Mouse (Mus musculus) embryonic facial prominence, embryonic 10.5 days (tissue): ENCODE measurements at regions not wholly inside any gene's neighbourhood (a gene's known extent, or its start where the extent isn't known, plus 50 kb on each side); places are given as distances from the start of the nearest gene placed in this dataset.
A peak's percentile ranks its signal among the peaks of the same experiment; 100 is the strongest.

Experiments used
- DNase-seq: peaks from one replicate; pipeline ENCODE4 v3.0.0-alpha.2; 2017; ENCODE audit warnings: low spot score
- H3K27ac ChIP-seq: fragments of 300-500 bp; sonication (generic); replicated peaks from 2 replicates; pipeline ENCODE4 v1.5.1; 2016; ENCODE audit warnings: mild to moderate bottlenecking
- H3K27me3 ChIP-seq: fragments of 300-500 bp; sonication (generic); replicated peaks from 2 replicates; pipeline ENCODE4 v1.6.1; 2016; ENCODE audit warnings: low read depth, mild to moderate bottlenecking; ENCODE audit not compliant: poor library complexity, severe bottlenecking
- H3K36me3 ChIP-seq: fragments of 300-500 bp; sonication (generic); replicated peaks from 2 replicates; pipeline ENCODE4 v1.6.1; 2016; ENCODE audit warnings: mild to moderate bottlenecking, moderate library complexity
- H3K4me1 ChIP-seq: fragments of 300-500 bp; sonication (generic); 2 replicates; pipeline ENCODE4 v1.6.1; 2016
- H3K4me3 ChIP-seq: fragments of 300-500 bp; sonication (generic); 2 replicates; pipeline ENCODE4 v1.5.1; 2016; ENCODE audit warnings: mild to moderate bottlenecking, moderate library complexity
- H3K9me3 ChIP-seq: fragments of 300-500 bp; sonication (generic); 2 replicates; pipeline ENCODE4 v1.6.1; 2016; ENCODE audit warnings: mild to moderate bottlenecking
- WGBS: fragments of 180-500 bp; shearing (Covaris S2); methylation state at CpG from one replicate; pipeline ENCODE4 v1.1.7; 2016; 5-methylcytosine and 5-hydroxymethylcytosine counted together

DNA sequence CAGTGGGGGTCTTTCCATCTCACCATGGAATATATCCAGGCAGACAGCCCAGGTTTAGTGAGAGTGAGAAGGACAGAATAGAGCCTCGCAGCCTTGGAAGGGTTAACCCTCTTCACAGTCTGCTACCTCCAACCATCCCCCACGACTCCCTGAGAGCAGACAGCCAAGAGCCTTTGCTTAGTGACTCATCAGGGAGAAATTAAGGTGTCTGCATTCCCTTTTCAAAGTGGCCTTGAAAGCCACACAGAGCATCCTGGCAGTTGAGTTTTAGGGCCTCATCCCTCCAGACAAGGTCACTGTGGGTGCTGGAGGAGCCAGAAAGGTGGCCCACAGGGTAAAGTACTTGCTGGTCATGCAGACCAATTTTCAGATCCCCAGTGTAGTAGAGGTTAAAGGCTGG lies 149.9 kb upstream of the Sox11 start:
- peak; percentile 21 for DNase-seq

DNA sequence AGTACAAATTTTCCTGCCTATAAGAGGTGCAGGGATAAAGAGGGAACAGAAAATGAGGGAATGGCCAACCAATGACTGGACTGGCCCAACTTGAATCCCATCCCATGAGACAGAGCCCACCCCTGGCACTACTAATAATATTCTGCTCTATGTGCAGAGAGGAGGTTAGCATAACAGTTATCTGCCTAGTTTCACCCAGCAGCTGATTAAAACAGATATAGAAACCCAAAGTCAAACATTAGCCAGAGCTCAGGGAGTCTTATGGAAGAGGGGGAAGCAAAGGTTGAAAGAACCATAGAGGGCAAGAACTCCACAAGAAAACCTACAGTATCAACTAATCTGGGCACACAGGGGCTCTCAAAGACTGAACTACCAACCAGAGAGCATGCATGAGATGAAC lies 138.9 kb upstream of the Sox11 start:
- Histone ChIP-seq H3K4me3 (no peak overlapping the region), H3K27me3 (0 out of 2 replicates have a peak, but pooled peaks cover 6% of the 10 kb centered on the region), H3K4me1 (peaks cover 13% of the 10 kb centered on the region), H3K36me3 (no peaks in the 10 kb centered on the region), H3K9me3 (no peaks in the 10 kb centered on the region), H3K27ac (no peak overlapping the region)
- DNase-seq = no peak

More for the DNA sequence above, 149.9 kb upstream of the Sox11 start:
- Histone ChIP-seq H3K4me1 (peaks cover 49% of the 10 kb centered on the region), H3K9me3 (no peaks in the 10 kb centered on the region), H3K27ac (peak overlapping the region; percentile 51), H3K4me3 (no peak overlapping the region), H3K27me3 (no peaks in the 10 kb centered on the region), H3K36me3 (no peaks in the 10 kb centered on the region)
- 20% methylated on average over 2 of the region's 2 CpGs for WGBS

DNA sequence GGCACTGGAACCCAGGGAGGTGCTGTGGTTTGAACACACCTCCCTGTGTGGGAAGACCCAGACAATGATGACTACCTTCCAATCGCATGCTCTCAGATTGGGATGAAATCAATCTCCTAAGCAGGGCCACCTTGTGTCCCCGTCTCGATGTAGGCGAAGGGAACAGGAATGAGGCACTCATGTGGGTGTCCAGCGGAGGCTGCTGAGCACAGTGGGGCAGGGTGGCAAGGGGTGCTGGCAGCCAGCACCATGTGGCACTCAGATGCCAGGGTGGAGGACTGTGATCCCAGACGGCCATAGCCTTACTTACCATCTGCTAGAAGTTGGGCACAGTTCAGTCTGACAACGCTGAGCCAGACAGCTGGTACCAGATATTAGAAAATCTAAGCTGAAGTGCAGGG lies 137.2 kb upstream of the Sox11 start:
- Histone ChIP-seq H3K9me3 (no peaks in the 10 kb centered on the region), H3K27me3 (0 out of 2 replicates have a peak, but pooled peaks cover 6% of the 10 kb centered on the region), H3K36me3 (no peaks in the 10 kb centered on the region), H3K27ac (peak overlapping the region; percentile 65; the same call in 1 of the 2 replicates), H3K4me3 (no peak overlapping the region), H3K4me1 (peaks cover 18% of the 10 kb centered on the region)
- DNase-seq = no peak
- 90% methylated on average over 7 of the region's 7 CpGs for WGBS

DNA sequence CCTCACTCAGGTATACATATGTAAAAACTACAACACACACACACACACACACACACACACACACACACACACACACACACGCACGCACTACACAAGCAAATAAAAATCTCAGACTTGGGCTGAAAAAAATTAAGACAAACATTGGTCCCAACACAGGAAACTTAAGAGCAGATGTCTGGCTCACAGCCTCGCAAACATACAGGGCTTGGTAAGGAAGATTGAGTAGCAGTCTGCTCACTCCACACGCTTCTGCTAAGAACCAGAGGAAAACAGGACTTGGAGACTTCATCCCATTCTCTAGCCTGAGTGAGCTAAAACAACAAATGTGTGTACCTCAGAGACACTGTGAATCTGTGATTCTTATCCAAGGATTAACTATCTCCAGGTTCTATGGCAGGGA lies 132.3 kb upstream of the Sox11 start:
- H3K27ac ChIP-seq = peak overlapping the region; percentile 61
- no peak overlapping the region for H3K4me3 ChIP-seq
- H3K36me3 ChIP-seq = no peaks in the 10 kb centered on the region
- H3K4me1 ChIP-seq = peaks cover 50% of the 10 kb centered on the region
- H3K9me3 ChIP-seq = no peaks in the 10 kb centered on the region
- DNase-seq = no peak
- 0 out of 2 replicates have a peak, but pooled peaks cover 1% of the 10 kb centered on the region for H3K27me3 ChIP-seq
- WGBS = 71% methylated on average over 4 of the region's 4 CpGs

DNA sequence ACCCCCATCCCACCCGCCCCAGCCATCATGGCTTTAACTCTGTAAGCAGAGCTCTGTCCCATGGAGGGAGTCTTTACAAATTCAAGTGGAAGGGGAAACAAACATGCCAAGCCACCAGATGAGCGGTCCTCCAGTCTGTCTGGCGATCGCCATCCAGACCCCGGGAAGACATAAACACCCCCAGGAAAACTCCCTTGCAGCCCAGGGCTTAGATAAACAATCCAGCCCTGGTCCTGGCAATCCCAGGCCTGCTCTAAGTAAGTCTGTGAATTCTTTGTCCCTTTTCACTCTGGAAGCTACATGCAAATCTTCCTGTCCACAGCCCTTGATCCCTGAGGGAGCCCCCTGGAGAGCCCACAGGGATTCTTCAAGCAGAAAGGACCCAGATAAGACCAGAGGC lies 129.2 kb upstream of the Sox11 start:
- no peaks in the 10 kb centered on the region for H3K27me3 ChIP-seq
- H3K4me1 ChIP-seq = peaks cover 54% of the 10 kb centered on the region
- H3K9me3 ChIP-seq = no peaks in the 10 kb centered on the region
- H3K36me3 ChIP-seq = no peaks in the 10 kb centered on the region
- 18% methylated on average over 5 of the region's 5 CpGs for WGBS
- peak overlapping the region; percentile 78 for H3K27ac ChIP-seq
- DNase-seq = peak; percentile 45
- no peak overlapping the region for H3K4me3 ChIP-seq

DNA sequence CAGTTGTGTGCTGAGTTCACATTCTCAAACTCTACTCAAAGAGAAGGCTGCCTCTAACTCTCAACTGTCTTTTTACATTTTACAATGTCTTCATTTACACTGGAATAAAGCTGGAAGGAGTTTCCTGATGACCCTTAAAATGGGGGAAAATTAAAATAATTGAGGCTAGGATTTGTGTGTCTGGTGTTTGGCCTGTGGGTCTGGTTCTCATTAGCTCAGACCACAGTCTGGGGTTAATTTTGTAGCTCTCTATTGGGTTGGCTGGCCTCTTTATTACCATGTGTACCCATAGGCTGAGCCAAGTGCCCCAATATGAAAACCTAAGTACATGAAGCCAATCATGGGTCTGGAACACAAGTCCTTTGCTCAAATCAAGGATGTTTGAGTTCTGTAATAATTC lies 128.0 kb upstream of the Sox11 start:
- Histone ChIP-seq H3K9me3 (no peaks in the 10 kb centered on the region), H3K27ac (peak overlapping the region; percentile 73; the same call in 1 of the 2 replicates), H3K36me3 (no peaks in the 10 kb centered on the region), H3K4me3 (no peak overlapping the region), H3K27me3 (no peaks in the 10 kb centered on the region), H3K4me1 (peaks cover 62% of the 10 kb centered on the region)
- peak; percentile 60 for DNase-seq

DNA sequence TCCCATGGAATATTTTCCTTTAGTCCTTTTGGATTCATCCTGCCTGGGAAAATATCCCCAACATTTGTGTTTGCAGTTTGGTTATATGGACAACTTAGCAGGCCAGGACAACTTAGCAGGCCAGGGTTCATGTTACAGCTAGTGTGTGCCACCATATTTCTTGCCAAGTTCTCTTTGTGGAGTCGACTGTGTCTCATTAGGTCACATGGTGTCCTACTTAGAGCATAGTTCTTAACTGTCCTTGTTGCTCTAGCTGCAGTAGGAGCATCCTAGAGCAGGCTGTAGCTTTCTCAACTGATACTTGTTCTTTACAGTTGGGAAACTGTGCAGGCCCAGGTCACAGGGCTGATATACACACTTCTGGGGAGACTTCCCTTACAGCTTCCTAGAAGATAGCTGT lies 126.4 kb upstream of the Sox11 start:
- Histone ChIP-seq H3K27me3 (no peaks in the 10 kb centered on the region), H3K4me1 (peaks cover 67% of the 10 kb centered on the region), H3K36me3 (no peaks in the 10 kb centered on the region), H3K9me3 (no peaks in the 10 kb centered on the region), H3K4me3 (no peak overlapping the region), H3K27ac (0 out of 2 replicates have a peak overlapping the region, but pooled peaks have one; percentile 73)
- WGBS = 81% methylated on average over 1 of the region's 1 CpGs
- no peak for DNase-seq

DNA sequence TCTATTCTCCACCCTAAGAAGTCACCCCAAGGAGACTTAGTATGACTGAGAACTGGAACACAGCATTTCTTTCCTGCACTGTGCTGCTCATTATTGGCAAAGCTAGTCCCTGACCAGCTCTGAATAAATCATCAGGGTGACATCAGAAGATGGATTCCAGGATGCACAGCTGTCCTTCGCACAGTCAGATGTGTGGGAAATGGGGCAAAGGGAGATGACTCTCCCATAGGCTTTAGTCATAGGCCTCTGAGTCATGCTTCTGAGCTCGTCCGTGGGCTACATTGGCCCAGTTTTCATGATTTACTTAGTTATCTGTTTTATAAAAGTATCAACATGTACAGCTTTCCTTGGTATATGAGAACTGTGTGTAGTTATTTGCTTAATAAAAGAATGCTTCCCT lies 125.8 kb upstream of the Sox11 start:
- Histone ChIP-seq H3K27ac (no peak overlapping the region), H3K9me3 (no peaks in the 10 kb centered on the region), H3K4me1 (peaks cover 65% of the 10 kb centered on the region), H3K36me3 (no peaks in the 10 kb centered on the region), H3K27me3 (no peaks in the 10 kb centered on the region), H3K4me3 (no peak overlapping the region)
- 92% methylated on average over 3 of the region's 3 CpGs for WGBS
- DNase-seq = no peak

DNA sequence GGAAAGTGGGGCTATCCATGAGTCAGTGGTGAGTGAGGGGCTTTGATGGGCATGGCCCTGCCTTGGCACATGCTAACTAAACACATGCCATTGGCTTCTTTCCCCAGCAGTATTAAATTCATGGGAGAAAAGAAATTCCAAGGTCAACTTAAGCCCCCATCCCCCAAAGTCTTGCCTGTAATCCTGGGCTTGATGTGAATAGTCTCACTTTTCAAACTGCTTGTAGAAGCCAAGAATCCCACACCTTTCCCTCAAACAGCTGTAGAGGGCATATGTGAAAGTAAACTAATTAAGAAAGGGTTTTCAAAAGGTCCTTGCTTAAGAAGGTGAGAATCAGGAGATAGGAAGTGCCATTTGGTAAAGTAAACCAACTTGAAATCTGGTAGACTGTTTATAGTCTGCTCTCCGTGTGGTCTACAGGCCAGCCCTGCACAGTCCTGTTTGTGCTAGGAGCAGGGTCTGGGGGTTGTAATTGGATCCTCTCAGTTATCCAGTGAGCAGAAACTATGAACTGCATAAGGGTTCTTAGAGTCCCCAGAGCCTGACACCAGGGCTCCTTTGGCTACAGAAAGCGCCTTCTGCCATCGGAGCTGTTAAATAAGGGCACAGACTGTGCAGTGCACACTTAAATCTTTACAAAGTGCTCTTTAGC lies 123.3 kb upstream of the Sox11 start:
- H3K36me3 ChIP-seq = no peaks in the 10 kb centered on the region
- 24% methylated on average over 3 of the region's 3 CpGs for WGBS
- peaks cover 47% of the 10 kb centered on the region for H3K4me1 ChIP-seq
- no peaks in the 10 kb centered on the region for H3K27me3 ChIP-seq
- peak; percentile 65 for DNase-seq
- H3K9me3 ChIP-seq = no peaks in the 10 kb centered on the region
- no peak overlapping the region for H3K4me3 ChIP-seq
- H3K27ac ChIP-seq = peak overlapping the region; percentile 32

DNA sequence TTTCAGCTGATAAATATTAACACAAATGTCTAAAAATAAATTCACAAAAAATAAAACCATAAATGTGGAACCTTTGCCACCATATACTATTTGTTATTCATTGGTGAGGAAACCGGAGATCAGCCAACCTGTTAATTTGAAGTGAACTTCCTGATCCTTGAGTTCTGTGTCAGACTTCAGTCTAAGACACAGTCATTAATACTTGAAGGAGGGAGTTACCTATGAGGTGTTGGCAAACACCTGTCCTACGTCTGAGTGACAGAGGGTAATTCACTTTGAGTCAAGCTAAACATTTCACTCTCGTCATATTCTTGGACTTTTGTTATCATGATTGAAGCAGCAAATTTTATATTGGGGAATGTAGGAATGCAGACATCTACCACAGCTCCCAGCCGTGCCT lies 116.3 kb upstream of the Sox11 start:
- Histone ChIP-seq H3K27ac (no peak overlapping the region), H3K27me3 (no peaks in the 10 kb centered on the region), H3K4me1 (no peaks in the 10 kb centered on the region), H3K9me3 (peaks cover 13% of the 10 kb centered on the region), H3K4me3 (no peak overlapping the region), H3K36me3 (no peaks in the 10 kb centered on the region)
- 81% methylated on average over 4 of the region's 4 CpGs for WGBS
- DNase-seq = no peak

DNA sequence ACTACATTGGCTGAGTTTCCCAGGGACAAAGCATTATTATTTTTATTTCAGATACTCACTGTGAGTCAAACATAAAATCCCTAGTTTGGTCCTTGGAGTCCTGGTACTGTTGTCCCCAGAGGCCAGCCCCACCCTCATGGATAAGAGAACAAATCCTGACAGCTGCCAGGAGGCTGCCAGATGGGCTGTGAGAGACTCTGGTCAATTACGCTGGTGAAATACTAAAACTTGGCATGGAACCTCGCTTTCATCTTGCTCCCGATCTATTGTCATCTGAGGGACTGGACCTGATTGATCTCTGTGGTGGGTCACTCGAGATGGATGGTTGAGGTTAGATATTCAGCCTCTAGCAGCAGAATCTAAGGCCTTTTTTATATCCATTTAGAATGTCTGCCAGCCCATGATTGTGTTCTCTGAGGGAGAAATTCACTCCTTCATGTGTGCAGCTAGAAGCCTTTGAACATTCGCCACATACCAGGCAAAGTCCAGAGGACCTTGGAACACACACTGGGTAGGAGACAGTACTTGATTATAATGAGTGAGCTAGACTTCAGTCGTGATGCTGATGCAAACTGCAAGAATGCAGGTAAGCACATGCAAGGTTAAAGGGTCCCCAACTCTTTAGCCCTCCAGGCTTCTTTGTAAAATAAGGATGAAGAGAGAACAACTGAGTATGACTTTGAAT lies 95.4 kb upstream of the Sox11 start:
- no peak for DNase-seq
- H3K36me3 ChIP-seq = no peaks in the 10 kb centered on the region
- 68% methylated on average over 6 of the region's 6 CpGs for WGBS
- H3K27ac ChIP-seq = no peak overlapping the region
- H3K27me3 ChIP-seq = no peaks in the 10 kb centered on the region
- H3K4me3 ChIP-seq = no peak overlapping the region
- peaks cover 4% of the 10 kb centered on the region; the same call in 1 of the 2 replicates for H3K4me1 ChIP-seq
- no peaks in the 10 kb centered on the region for H3K9me3 ChIP-seq

DNA sequence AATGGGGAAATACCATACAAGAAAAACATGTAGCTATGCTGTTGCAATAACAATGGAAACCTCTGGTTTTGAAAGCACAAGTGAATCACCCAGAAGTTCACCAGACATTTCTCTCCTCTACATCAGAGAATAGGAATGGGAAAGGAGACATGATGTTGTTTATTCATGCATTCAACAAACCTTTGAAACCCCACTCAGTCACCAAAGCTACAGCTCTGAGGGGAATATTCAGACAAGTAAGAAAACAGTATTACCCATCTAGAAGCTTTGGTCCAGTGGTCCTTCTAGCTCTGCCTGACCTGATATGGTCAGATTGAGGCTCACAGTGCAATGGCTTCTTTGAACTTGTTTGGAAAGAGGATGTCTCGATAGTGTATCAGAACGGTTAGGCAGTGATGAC lies 89.0 kb upstream of the Sox11 start:
- no peaks in the 10 kb centered on the region for H3K36me3 ChIP-seq
- H3K4me1 ChIP-seq = peaks cover 8% of the 10 kb centered on the region; the same call in 1 of the 2 replicates
- no peaks in the 10 kb centered on the region; the same call in 1 of the 2 replicates for H3K9me3 ChIP-seq
- H3K4me3 ChIP-seq = no peak overlapping the region
- no peak for DNase-seq
- no peaks in the 10 kb centered on the region for H3K27me3 ChIP-seq
- 93% methylated on average over 2 of the region's 2 CpGs for WGBS
- H3K27ac ChIP-seq = no peak overlapping the region

DNA sequence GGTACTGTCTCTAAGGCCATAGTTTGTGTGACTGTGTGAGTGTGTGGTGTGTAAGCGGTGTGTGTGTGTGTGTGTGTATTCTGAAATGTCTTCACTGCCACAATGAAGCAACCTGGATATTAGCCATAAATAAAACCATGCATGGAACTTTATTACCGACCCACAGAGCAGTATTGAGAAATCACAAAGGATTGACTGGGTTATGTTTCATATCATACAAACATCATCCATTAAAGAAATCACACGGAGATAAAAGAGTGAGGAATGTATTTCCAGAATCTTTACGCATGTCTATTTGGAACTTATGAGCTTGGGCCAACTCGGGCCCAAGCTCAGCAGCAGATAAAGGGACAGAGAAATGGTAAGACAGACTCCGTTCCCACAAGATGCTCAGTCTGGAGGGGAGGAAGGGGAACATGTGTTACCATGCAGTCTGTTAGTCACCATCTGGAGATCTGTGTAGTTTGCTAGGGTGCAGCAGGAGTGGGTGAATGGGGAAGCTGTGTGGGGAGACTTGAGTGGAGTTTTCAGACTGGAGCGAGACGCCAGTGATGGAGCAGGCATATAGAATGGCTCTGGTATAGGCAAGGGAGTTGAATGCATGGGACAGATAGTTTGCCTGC lies 75.1 kb upstream of the Sox11 start:
- Histone ChIP-seq H3K27me3 (no peaks in the 10 kb centered on the region), H3K27ac (no peak overlapping the region), H3K4me1 (no peaks in the 10 kb centered on the region), H3K9me3 (no peaks in the 10 kb centered on the region), H3K36me3 (no peaks in the 10 kb centered on the region), H3K4me3 (no peak overlapping the region)
- 91% methylated on average over 8 of the region's 8 CpGs for WGBS
- DNase-seq = no peak
